Mouse (Mus musculus) midbrain, embryonic 12.5 days (tissue): ENCODE data around the gene Stk11. TPM values are rescaled to one million over a fixed set of nuclear protein-coding genes. Genes with fewer than 3 reads are reported as not detected.
A peak's percentile ranks its signal among the peaks of the same experiment; 100 is the strongest.

Source experiments
- ATAC-seq: fragments of 200-750 bp; cut with Nextera tagmentation; 2 replicates; pipeline ENCODE4 v1.8.0; 2017; ENCODE audit warnings: low read depth, moderate TSS enrichment, moderate library complexity; ENCODE audit not compliant: low FRiP score
- H3K27ac ChIP-seq: fragments of 300-500 bp; sonication (generic); replicated peaks from 2 replicates; pipeline ENCODE4 v1.5.1; 2016; ENCODE audit warnings: mild to moderate bottlenecking
- H3K27me3 ChIP-seq: fragments of 300-500 bp; sonication (generic); 2 replicates; pipeline ENCODE4 v1.6.1; 2016; ENCODE audit warnings: mild to moderate bottlenecking
- H3K36me3 ChIP-seq: fragments of 300-500 bp; sonication (generic); 2 replicates; pipeline ENCODE4 v1.6.1; 2016
- H3K4me1 ChIP-seq: fragments of 300-500 bp; sonication (generic); 2 replicates; pipeline ENCODE4 v1.6.1; 2016
- H3K4me2 ChIP-seq: fragments of 300-500 bp; sonication (generic); replicated peaks from 2 replicates; pipeline ENCODE4 v1.6.1; 2016; ENCODE audit warnings: mild to moderate bottlenecking, moderate library complexity
- H3K4me3 ChIP-seq: fragments of 300-500 bp; sonication (generic); 2 replicates; pipeline ENCODE4 v1.5.1; 2016; ENCODE audit warnings: mild to moderate bottlenecking
- H3K9ac ChIP-seq: fragments of 300-500 bp; sonication (generic); replicated peaks from 2 replicates; pipeline ENCODE4 v1.6.1; 2016; ENCODE audit warnings: mild to moderate bottlenecking, moderate library complexity
- H3K9me3 ChIP-seq: fragments of 300-500 bp; sonication (generic); 2 replicates; pipeline ENCODE4 v1.6.1; 2016; ENCODE audit warnings: mild to moderate bottlenecking
- WGBS: fragments of 180-500 bp; shearing (Covaris S2); methylation state at CpG from one replicate; pipeline ENCODE4 v1.1.7; 2016; 5-methylcytosine and 5-hydroxymethylcytosine counted together
- polyA plus RNA-seq: library from polyadenylated mRNA; unstranded; fragments of >200 nt; fragmentation: Nextera tagmentation; extraction: Ambion mirVana; gene quantifications from 2 replicates; pipeline ENCODE4 v1.2.1, GENCODE M21; 2016

The Stk11 gene
- polyA plus RNA-seq, 1 experiment from 2014 or later: 20.3 TPM

DNA sequence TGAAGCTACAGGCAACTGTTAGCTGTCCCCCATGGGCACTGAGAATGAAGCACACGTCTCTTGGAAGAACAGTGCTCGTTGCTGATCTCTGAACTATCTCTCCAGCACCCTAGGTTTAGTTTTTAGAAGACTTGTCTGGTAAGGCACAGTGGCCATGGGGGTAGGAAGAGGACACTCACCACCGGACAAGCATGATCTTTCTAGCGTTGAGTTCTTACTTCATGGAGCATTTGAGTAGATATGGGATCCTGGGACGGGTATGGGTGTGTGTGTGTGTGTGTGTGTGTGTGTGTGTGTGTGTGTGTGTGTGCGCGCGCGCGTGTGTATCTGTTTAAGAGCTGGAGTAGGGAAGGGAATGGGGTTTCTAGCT lies 25.0 kb downstream of the Stk11 start, which contains the start of gene Cbarp:
Gene Cbarp, minus strand, starts transcription at position 170 of the 370 bp plus-strand sequence.
- Histone ChIP-seq H3K27me3 (peaks cover 26% of the 10 kb centered on the region), H3K27ac (peak within 1 kb of the TSS; percentile 91), H3K4me3 (peak within 1 kb of the TSS; percentile 73), H3K9ac (peak within 1 kb of the TSS; percentile 32; the same call in 1 of the 2 replicates), H3K9me3 (no peaks in the 10 kb centered on the region), H3K4me2 (peak within 1 kb of the TSS; percentile 95), H3K36me3 (peaks cover 22% of the 10 kb centered on the region), H3K4me1 (peaks cover 73% of the 10 kb centered on the region)
- 83% methylated on average over 10 of the region's 10 CpGs for WGBS
- no peak for ATAC-seq

DNA sequence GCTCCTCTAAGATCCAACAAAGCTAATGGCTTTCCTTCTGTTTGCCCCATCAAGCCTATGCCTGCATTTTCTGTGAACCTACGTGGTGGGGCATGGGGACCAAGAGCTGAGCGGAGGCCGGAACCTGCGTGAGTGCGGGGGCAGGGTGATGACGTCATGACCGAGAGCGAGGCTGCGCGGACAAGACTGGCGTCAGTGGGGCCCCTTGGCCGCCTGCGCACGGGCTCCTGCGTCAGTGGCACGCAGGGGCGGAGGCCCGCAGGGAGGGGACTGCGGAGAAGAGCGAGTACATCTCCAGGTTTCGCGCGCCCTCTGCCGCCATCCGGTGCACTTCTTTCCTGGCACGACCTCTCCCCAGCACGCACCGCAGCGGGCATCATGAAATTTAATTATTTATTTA lies 25.6 kb downstream of the Stk11 start:
- Histone ChIP-seq H3K4me3 (peak overlapping the region; percentile 73), H3K4me2 (peak overlapping the region; percentile 81), H3K27ac (peak overlapping the region; percentile 83), H3K4me1 (peaks cover 77% of the 10 kb centered on the region), H3K9me3 (no peaks in the 10 kb centered on the region), H3K27me3 (peaks cover 20% of the 10 kb centered on the region), H3K9ac (peak overlapping the region; percentile 32; the same call in 1 of the 2 replicates), H3K36me3 (peaks cover 28% of the 10 kb centered on the region)
- peak; percentile 50 for ATAC-seq
- under 1% methylated on average over 29 of the region's 29 CpGs for WGBS

DNA sequence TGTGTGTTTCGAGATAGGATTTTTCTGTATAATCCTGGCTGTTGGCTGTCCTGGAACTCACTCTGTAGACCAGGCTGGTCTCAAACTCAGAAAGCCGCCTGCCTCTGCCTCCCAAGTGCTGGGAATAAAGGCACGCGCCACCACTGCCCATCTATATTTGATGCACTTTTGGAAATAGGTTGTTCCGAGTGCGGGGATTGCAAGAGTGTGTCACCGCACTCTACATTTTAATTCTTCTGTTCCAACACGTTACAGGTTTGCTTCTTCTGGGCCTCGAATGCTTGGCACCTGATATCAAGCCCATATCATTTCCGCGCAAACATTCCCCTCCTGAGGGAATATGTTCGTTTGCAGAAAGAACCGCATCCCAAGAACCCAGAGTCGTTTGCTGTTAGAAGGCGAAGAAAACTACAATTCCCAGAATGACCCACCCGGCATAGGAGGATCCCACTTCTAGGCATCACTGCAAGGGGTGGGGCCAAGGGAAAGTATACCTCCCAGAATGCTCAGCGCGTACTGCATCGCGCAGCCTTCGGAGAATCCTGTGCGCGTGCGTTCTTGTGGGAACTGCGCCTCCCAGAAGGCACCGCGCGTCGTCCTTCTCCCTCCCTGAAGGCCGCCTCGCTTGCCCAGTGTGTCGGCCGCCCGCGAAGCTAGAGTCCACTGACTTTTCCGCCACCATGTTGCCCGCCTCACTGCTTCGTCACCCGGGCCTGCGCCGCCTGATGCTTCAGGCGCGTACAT lies 26.4 kb downstream of the Stk11 start:
- Histone ChIP-seq H3K9ac (peak overlapping the region; percentile 91), H3K4me1 (peaks cover 77% of the 10 kb centered on the region), H3K36me3 (peaks cover 29% of the 10 kb centered on the region), H3K27ac (peak overlapping the region; percentile 84), H3K27me3 (peaks cover 13% of the 10 kb centered on the region), H3K4me3 (peak overlapping the region; percentile 73), H3K4me2 (peak overlapping the region; percentile 81), H3K9me3 (no peaks in the 10 kb centered on the region)
- 2% methylated on average over 43 of the region's 43 CpGs for WGBS
- ATAC-seq: peak; percentile 83

DNA sequence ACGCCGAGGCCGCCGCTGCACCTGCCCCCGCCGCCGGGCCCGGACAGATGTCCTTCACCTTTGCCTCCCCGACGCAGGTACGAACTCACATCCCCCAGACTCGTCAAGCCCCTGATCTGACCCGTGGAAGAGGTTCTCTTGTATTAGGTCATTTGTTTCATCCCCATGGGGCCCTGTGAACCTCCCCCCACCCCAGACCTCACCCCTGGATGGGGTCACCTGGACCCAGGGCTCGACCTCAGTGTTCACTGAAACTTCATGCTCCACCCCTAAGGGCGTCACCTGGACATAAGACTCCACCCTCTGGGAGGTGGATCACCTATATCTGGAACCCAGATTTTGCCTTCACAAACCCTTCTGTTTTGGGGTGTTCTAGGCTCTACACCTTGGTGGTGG lies 26.9 kb downstream of the Stk11 start:
- H3K4me1 ChIP-seq: peaks cover 75% of the 10 kb centered on the region
- H3K9ac ChIP-seq: peak overlapping the region; percentile 91
- no peaks in the 10 kb centered on the region for H3K9me3 ChIP-seq
- H3K27me3 ChIP-seq: peaks cover 7% of the 10 kb centered on the region
- peaks cover 29% of the 10 kb centered on the region for H3K36me3 ChIP-seq
- ATAC-seq: peak; percentile 3; the same call in 1 of the 2 replicates
- peak overlapping the region; percentile 84 for H3K27ac ChIP-seq
- H3K4me2 ChIP-seq: peak overlapping the region; percentile 81
- WGBS: 0% methylated on average over 15 of the region's 15 CpGs
- peak overlapping the region; percentile 73 for H3K4me3 ChIP-seq

DNA sequence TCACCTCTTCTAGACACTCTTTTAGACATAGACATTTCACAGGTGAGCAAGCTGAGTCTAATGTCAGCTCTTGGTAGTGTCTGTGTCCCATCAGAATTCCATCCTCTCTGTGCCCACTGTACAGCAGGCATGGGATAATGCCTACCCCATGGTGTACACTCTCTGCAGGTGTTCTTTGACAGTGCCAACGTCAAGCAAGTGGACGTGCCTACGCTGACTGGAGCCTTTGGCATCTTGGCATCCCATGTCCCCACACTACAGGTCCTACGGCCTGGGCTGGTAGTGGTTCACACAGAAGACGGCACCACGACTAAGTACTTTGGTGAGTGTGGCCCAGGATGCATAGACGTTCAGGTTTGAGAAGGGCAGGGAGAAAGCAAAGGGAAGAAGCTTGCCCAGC lies 28.1 kb downstream of the Stk11 start:
- no peaks in the 10 kb centered on the region for H3K9me3 ChIP-seq
- H3K9ac ChIP-seq: no peak overlapping the region
- ATAC-seq: no peak
- H3K27ac ChIP-seq: no peak overlapping the region
- 94% methylated on average over 7 of the region's 7 CpGs for WGBS
- H3K36me3 ChIP-seq: peaks cover 29% of the 10 kb centered on the region
- H3K4me1 ChIP-seq: peaks cover 68% of the 10 kb centered on the region
- 0 out of 2 replicates have a peak overlapping the region, but pooled peaks have one; percentile 4 for H3K4me2 ChIP-seq
- peaks cover 6% of the 10 kb centered on the region for H3K27me3 ChIP-seq
- no peak overlapping the region for H3K4me3 ChIP-seq

DNA sequence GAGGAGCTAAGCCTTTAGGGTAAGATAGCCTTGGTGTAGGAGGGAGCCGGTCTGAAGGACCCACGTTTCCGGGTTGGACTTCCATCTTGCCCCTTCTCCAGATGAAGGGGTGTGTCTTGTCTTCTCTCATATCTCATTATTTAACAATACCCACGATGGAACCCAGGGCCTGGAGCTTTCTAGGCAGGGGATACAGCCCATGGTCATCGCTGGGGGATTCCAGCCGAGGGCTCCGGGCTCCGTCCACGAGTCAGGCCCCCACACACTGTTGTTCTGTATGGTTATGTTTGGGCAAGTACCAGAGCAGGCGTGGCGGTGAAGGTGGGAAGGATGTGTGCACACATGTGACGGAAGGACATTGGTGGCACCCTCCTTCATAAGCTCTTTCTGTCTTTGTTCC lies 28.6 kb downstream of the Stk11 start:
- Histone ChIP-seq H3K36me3 (peaks cover 29% of the 10 kb centered on the region), H3K4me2 (no peak overlapping the region), H3K9me3 (no peaks in the 10 kb centered on the region), H3K27me3 (peaks cover 5% of the 10 kb centered on the region; the same call in 1 of the 2 replicates), H3K4me1 (peaks cover 66% of the 10 kb centered on the region), H3K27ac (no peak overlapping the region), H3K4me3 (no peak overlapping the region), H3K9ac (no peak overlapping the region)
- no peak for ATAC-seq
- WGBS: 94% methylated on average over 12 of the region's 12 CpGs

DNA sequence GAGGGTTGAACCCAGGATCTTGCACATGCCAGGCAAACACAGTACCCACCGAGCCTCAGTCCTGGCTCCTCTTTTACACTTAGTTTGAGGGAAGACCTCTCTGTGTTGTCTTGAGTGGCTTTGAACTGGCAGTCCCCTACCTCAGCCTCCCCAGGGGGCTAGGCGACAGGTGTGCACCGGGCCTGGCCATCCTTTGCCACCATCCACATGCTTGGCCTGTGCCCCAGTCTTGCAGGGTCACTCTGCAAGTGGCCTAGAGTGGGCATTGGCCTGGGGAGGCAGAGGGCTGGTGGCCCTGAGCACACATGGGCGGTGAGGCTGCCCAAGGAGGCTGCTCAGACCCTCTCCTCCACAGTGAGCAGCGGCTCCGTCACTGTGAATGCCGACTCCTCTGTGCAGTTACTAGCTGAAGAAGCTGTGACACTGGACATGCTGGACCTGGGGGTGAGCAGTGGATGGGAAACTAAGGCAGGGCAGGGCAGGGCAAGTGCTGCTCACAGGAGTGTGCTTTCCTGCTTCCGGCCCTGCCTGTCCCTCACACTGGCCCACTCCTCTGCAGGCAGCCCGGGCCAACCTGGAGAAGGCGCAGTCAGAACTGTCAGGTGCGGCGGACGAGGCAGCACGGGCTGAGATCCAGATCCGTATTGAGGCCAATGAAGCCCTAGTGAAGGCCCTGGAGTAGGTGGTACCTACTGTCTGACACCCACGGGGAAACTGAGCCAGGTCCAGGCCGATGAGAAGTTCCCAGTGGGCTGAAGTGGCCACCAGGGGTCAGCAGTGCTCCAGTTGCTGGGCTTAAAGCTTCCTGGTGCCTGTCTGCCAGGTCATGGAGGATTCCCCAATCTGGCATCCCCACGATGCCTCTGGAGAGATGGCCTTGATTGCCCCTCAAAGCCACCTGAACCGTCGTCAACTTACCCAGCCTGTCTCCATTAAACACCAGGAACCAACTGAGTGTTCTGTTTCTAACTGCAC lies 29.5 kb downstream of the Stk11 start:
- Histone ChIP-seq H3K9ac (no peak overlapping the region), H3K36me3 (peaks cover 29% of the 10 kb centered on the region), H3K27ac (0 out of 2 replicates have a peak overlapping the region, but pooled peaks have one; percentile 20), H3K4me2 (0 out of 2 replicates have a peak overlapping the region, but pooled peaks have one; percentile 17), H3K4me1 (peaks cover 61% of the 10 kb centered on the region), H3K27me3 (no peaks in the 10 kb centered on the region), H3K4me3 (0 out of 2 replicates have a peak overlapping the region, but pooled peaks have one; percentile 4), H3K9me3 (no peaks in the 10 kb centered on the region)
- WGBS: 78% methylated on average over 20 of the region's 20 CpGs
- ATAC-seq: no peak

DNA sequence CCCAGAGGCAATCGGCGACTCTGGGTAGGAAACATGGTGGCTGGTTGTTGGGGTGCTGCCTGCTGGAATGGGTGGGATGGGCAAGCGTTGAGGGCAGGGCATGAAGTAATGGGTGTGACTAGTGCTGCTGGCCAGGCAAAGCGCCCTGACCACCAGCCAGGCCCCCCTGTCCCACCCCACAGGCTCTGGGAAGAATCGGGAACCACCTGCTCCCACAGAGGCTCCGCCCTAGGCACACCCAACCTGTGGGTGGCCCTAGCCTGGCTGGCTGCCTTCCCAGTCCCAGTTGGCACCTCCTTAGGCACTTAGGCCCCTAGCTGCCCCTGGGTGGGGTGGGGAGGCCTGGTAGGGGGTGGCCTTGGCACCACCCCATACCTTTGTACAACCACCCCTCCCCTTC lies 30.3 kb downstream of the Stk11 start:
- Histone ChIP-seq H3K36me3 (peaks cover 29% of the 10 kb centered on the region), H3K9ac (no peak overlapping the region), H3K27ac (0 out of 2 replicates have a peak overlapping the region, but pooled peaks have one; percentile 20), H3K27me3 (no peaks in the 10 kb centered on the region), H3K4me1 (peaks cover 55% of the 10 kb centered on the region), H3K4me2 (0 out of 2 replicates have a peak overlapping the region, but pooled peaks have one; percentile 17), H3K9me3 (no peaks in the 10 kb centered on the region), H3K4me3 (0 out of 2 replicates have a peak overlapping the region, but pooled peaks have one; percentile 4)
- ATAC-seq: no peak
- 87% methylated on average over 6 of the region's 6 CpGs for WGBS

DNA sequence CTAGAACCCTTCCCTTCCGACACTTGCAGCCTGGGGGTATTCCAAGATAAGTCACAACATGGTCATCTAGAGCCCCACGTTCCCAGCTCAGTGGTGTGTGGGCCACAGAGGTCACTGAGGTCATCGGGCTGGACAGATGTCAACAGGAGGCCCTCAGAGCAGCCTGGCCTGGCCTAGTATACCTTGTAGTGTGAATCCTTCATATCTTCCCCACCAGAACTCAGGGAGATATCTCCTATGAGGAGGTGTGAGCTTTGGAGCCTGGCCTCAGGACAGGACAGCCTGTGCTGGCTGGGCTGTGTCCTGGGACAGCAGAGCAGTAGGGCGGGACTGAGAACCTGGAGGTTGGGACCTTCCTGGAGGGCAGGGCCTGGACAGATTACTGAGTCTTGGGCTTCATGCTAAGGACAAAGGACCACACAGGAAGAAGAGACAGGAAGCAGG lies 31.0 kb downstream of the Stk11 start:
- no peaks in the 10 kb centered on the region for H3K27me3 ChIP-seq
- WGBS: 75% methylated on average over 4 of the region's 4 CpGs
- peaks cover 36% of the 10 kb centered on the region for H3K36me3 ChIP-seq
- H3K4me1 ChIP-seq: peaks cover 50% of the 10 kb centered on the region
- no peak for ATAC-seq
- H3K4me3 ChIP-seq: 0 out of 2 replicates have a peak overlapping the region, but pooled peaks have one; percentile 100
- 0 out of 2 replicates have a peak overlapping the region, but pooled peaks have one; percentile 12 for H3K9ac ChIP-seq
- no peaks in the 10 kb centered on the region for H3K9me3 ChIP-seq
- no peak overlapping the region for H3K4me2 ChIP-seq
- peak overlapping the region; percentile 98; the same call in 1 of the 2 replicates for H3K27ac ChIP-seq

DNA sequence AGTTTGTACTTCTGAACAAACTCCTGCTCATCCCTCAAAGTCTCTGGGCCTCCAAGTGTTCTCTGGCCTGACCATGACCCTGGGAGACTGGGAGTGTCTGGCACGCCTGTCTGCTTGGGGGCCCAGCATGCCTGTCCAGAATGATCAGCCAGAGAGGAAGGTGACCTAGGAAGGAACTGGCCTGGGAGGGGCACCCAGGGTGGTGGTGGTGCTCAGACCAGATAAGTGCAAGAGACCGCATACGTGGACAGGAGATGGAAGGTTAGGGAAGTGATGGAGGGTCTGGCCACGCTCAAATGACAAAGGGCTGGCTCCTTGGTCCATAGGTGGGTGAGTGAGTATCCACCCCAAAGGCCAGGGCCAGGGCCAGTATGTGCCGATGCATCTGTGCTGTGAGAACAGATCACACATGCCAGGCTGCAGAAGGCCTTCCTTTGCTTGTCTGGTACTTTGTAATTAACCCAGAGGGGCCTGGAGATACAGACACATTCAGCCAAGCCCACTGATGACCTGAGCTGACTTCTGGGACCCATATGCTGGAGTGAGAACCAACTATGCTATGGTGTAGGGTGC lies 31.6 kb downstream of the Stk11 start:
- Histone ChIP-seq H3K27me3 (no peaks in the 10 kb centered on the region), H3K4me1 (peaks cover 49% of the 10 kb centered on the region), H3K27ac (peak overlapping the region; percentile 98), H3K9me3 (no peaks in the 10 kb centered on the region), H3K4me3 (peak overlapping the region; percentile 100), H3K36me3 (peaks cover 42% of the 10 kb centered on the region), H3K4me2 (peak overlapping the region; percentile 96), H3K9ac (peak overlapping the region; percentile 89; the same call in 1 of the 2 replicates)
- ATAC-seq: no peak
- 77% methylated on average over 5 of the region's 5 CpGs for WGBS
